Mouse (Mus musculus) cerebellum, adult 11-12 months (tissue): ENCODE measurements around the gene Hoxd8.

Source experiments
- DNase-seq: peaks from one replicate; pipeline ENCODE4 v3.0.0; 2022

Gene Hoxd8

GRCm38 (mm10) chr2:74736688-74737577 is 32.5 kb downstream of the Hoxd8 start:
- no peak for DNase-seq

GRCm38 (mm10) chr2:74737578-74738070 is 33.2 kb downstream of the Hoxd8 start:
- no peak for DNase-seq

DNA sequence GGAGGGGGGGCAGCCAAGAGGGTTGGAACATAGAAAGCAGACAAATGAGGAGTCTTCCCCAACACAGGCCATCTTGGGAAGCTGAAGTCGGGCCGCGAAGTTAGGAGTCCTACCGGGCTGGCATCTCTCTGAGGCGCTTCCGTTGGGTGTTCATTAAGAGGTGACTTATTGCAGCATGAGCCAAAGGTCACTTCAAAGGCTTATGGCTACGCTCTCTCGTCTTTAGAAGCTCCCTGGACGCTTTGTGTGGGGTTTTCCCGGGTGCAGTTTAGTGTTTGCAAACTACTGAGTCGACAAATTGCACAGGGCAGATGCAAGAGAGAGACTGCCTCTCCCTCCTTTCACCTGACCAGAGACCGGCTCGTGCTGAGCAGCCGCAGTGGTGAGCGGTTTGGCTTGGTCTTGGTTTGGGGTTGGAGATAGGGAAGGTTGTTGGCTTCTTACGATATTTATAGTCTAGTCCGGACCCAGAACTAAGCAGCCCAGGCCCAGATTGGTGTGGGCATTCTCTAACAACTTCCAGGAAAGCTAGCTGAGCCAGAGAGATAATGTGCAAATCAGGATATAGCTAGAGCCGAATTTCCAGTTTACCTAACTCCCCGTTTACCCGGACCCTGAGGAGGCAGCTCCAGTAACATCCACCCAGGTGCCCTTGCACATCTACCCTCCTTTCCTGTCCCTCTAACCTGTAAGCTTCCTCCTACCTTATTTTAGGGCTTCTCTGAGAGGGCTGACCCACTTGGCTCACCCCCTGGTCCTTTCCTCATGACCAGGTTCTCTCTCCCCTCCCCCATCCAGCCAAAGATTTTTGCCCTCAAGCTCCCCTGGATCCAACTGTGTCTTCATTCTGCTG is 34.4 kb downstream of the Hoxd8 start:
- DNase-seq: no peak

GRCm38 (mm10) chr2:74739476-74739800 is 35.0 kb downstream of the Hoxd8 start:
- DNase-seq: no peak

- no peak for DNase-seq
Observed at GRCm38 (mm10) chr2:74739869-74740268, 35.5 kb downstream of the Hoxd8 start.

GRCm38 (mm10) chr2:74740311-74741091 is 36.1 kb downstream of the Hoxd8 start:
- no peak for DNase-seq

DNA sequence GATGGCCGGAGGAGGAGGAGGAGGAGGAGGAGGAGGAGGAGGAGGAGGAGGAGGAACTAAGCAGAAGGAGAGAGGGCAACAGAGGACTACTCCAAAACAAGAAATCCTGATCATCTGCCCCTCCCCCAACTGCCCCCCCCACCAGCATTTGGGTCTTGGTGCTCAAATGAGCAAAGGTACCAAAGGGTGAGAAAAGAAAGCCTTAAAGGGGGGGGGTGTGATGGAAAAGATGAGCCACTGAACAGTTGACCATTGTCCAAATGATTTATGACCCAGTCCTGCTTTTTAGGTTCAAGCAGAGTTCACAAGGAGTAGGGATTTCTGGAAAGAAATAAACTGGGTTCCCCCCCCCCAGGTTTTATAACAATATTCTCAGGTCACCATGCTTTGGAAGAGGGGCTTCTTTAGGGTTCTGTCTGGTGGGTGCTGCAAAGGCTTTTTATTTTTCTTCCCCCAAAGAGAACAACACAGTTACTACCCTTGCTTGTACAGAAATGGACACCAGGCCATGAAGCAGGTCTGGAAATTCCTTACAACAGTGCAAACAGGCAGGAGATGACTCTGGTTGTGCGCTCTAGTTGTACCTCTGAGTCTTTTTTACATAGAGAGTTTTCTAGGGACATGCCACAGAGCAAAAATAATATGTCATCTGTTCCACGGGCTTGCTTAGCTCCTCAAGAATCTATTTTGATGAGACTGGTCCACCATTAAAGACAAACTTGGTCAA is 37.0 kb downstream of the Hoxd8 start:
- DNase-seq: no peak

DNA sequence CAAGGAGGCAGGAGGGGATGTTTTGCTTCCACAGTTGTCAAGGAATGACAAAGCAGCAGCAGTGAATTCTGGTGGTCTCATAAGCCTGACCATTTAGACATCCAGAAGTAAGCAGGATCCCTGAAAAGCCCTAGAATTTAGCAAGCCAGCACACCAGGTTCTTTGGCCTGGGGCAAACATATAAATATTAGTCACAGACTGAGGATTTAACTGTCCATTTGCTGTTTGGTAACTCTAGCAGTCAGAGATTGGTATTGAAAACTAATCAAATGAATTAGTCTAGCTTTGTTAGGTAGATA is 37.5 kb downstream of the Hoxd8 start:
- DNase-seq: no peak

GRCm38 (mm10) chr2:74745540-74746297 is 41.3 kb downstream of the Hoxd8 start:
- DNase-seq: no peak

- DNase-seq: no peak
Observed at GRCm38 (mm10) chr2:74746298-74746921, 42.0 kb downstream of the Hoxd8 start.

DNA sequence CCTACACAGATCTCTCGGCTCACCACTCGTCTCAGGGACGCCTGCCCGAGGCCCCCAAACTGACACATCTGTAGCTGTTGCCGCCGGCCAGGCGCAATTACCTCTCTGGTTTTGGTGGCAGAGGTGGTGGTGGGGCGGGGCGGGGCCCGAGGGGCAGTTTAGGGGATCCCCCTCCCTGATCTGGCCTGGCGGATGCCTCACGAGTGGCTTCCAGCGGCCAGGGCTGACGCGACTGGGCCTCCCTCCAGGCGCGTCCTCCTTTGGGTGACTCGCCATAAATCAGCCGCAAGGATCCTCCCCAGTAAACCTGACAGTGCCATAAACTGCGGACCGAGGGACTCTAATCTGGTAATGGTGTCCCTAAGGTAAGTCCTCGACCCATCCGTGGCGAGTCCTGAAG is 42.6 kb downstream of the Hoxd8 start:
- DNase-seq: no peak

GRCm38 (mm10) chr2:74747661-74748141 is 43.3 kb downstream of the Hoxd8 start:
- no peak for DNase-seq

- DNase-seq: no peak
Observed at GRCm38 (mm10) chr2:74748436-74748995, 44.1 kb downstream of the Hoxd8 start.

- no peak for DNase-seq
Observed at GRCm38 (mm10) chr2:74749337-74750121, 45.1 kb downstream of the Hoxd8 start.

DNA sequence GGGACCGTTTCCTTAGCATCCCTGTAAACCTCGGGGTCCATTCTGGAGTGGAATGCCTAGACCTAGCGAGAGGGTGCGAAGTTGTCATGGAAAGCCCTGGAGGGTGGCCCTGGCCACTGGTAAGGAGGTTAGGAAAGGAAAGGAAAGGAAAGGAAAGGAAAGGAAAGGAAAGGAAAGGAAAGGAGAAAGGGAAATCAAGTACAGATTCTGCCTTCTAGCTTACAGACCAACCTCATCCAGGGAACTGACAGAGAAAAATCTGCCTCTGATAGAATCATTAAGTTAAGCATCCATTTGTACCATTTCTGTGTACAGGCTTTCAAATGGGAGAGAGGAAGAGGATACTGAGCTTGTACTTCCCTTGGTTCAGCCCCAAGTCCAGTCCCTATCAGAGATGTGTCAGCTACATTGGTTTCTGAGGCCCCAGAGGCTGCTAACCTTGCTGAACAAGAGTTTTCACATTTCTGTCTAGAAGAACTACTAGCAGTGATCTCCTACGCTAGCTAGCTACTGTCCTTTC is 46.4 kb downstream of the Hoxd8 start:
- DNase-seq: no peak

GRCm38 (mm10) chr2:74751861-74752260 is 47.4 kb downstream of the Hoxd8 start:
- no peak for DNase-seq

GRCm38 (mm10) chr2:74752431-74753174 is 48.2 kb downstream of the Hoxd8 start:
- no peak for DNase-seq

DNA sequence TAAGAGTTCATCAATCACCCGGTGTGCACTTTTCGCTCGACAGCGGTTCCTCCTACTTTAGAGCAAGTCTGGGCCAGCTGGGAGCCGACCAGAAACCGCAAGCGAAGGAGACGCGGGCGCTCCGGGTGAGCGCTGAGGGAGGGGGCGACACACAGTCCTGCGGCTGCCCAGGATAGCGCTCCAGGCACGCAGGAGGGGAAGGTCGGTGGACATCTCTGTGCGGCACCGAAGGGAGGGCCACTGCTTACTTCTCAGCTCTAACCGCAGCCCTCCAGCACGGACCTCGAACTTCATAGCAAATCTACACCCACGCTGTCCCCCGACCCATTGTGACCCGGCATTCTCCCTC is 48.7 kb downstream of the Hoxd8 start:
- no peak for DNase-seq

DNA sequence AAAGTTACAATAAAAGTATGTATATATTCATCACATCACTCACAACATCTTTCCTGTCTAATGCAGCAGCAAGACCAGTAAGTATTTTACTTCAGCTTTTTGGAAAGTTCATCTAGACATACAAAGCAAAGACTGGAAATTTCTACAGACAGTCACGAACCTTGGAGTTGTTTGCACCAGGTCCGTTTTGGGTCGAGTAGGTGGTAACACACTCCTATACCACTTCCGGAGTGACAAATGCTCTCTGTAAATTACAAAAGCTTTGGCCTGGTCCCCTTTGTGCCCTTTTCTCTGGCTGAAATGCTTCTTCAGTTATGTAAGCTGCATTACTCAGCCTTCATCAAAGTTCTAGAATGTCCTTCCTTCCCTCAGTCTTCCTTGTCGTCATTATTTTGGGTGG is 49.3 kb downstream of the Hoxd8 start:
- DNase-seq: no peak
